Mouse (Mus musculus) embryonic facial prominence, embryonic 14.5 days (tissue): ENCODE measurements around the gene Trhde. TPM values are rescaled to one million over a fixed set of nuclear protein-coding genes. Genes with fewer than 3 reads are reported as not detected.

Experiments
- ATAC-seq: fragments of 200-750 bp; cut with Nextera tagmentation; 2 replicates; pipeline ENCODE4 v1.8.0; 2017; ENCODE audit warnings: low read depth, moderate number of reproducible peaks, moderate TSS enrichment
- DNase-seq: peaks from one replicate; pipeline ENCODE4 v3.0.0-alpha.2; 2015; ENCODE audit warnings: low spot score
- H3K27ac ChIP-seq: fragments of 300-500 bp; sonication (generic); replicated peaks from 2 replicates; pipeline ENCODE4 v1.5.1; 2014; ENCODE audit warnings: low read depth, mild to moderate bottlenecking, low read length, moderate library complexity
- H3K27me3 ChIP-seq: fragments of 300-500 bp; sonication (generic); replicated peaks from 2 replicates; pipeline ENCODE4 v1.6.1; 2014; ENCODE audit warnings: low read length; ENCODE audit not compliant: control insufficient read depth, insufficient read depth
- H3K36me3 ChIP-seq: fragments of 300-500 bp; sonication (generic); 2 replicates; pipeline ENCODE4 v1.6.1; 2014; ENCODE audit warnings: low read length, mixed read lengths; ENCODE audit not compliant: control insufficient read depth, insufficient read depth
- H3K4me1 ChIP-seq: fragments of 300-500 bp; sonication (generic); 2 replicates; pipeline ENCODE4 v1.6.1; 2014; ENCODE audit warnings: antibody characterized with exemption, low read length; ENCODE audit not compliant: control insufficient read depth, insufficient read depth
- H3K4me2 ChIP-seq: fragments of 300-500 bp; sonication (generic); 2 replicates; pipeline ENCODE4 v1.6.1; 2014; ENCODE audit warnings: low read depth, mild to moderate bottlenecking, low read length, moderate library complexity, mixed read lengths
- H3K4me3 ChIP-seq: fragments of 300-500 bp; sonication (generic); 2 replicates; pipeline ENCODE4 v1.5.1; 2014; ENCODE audit warnings: low read depth, mild to moderate bottlenecking, low read length
- H3K9ac ChIP-seq: fragments of 300-500 bp; sonication (generic); 2 replicates; pipeline ENCODE4 v1.6.1; 2014; ENCODE audit warnings: low read depth, mild to moderate bottlenecking, low read length, moderate library complexity, mixed read lengths
- H3K9me3 ChIP-seq: fragments of 300-500 bp; sonication (generic); 2 replicates; pipeline ENCODE4 v1.6.1; 2016; ENCODE audit warnings: low read length; ENCODE audit not compliant: control insufficient read depth
- WGBS: fragments of 180-500 bp; shearing (Covaris S2); extraction: QIAGEN DNeasy Blood & Tissue Kit; methylation state at CpG from one replicate; pipeline ENCODE4 v1.1.7; 2014; 5-methylcytosine and 5-hydroxymethylcytosine counted together
- polyA plus RNA-seq: library from polyadenylated mRNA; unstranded; fragments of >200 nt; fragmentation: Nextera tagmentation; extraction: Ambion mirVana; gene quantifications from 2 replicates; pipeline ENCODE4 v1.2.1, GENCODE M21; 2014

Trhde gene
- polyA plus RNA-seq, 1 experiment from 2014 or later, result 0.99 TPM

DNA sequence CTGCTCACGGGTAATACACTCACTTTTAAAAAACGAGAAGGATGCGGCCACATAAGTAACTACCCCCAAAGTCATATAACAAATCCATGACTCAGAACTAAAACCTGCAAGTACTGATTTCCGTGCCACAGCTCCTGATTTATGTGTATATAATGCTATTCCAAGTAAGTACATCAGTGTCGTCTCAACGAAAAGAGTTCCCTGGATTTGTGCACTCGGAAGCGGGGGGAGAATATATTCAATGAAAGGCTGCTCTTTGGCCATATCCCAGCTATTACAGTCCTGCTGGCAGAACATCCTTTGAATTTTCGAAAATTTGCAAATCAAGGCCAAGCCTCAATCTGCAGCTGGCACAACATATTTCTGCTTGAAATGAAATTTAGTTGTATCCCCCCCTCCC is 43.5 kb downstream of the Trhde start:
- Histone ChIP-seq H3K36me3 (no peaks in the 10 kb centered on the region), H3K27ac (no peak overlapping the region), H3K4me2 (no peak overlapping the region), H3K27me3 (no peaks in the 10 kb centered on the region), H3K4me1 (no peaks in the 10 kb centered on the region), H3K9ac (no peak overlapping the region), H3K4me3 (no peak overlapping the region), H3K9me3 (no peaks in the 10 kb centered on the region)
- ATAC-seq, result no peak
- 82% methylated on average over 9 of the region's 9 CpGs for WGBS
- no peak for DNase-seq

DNA sequence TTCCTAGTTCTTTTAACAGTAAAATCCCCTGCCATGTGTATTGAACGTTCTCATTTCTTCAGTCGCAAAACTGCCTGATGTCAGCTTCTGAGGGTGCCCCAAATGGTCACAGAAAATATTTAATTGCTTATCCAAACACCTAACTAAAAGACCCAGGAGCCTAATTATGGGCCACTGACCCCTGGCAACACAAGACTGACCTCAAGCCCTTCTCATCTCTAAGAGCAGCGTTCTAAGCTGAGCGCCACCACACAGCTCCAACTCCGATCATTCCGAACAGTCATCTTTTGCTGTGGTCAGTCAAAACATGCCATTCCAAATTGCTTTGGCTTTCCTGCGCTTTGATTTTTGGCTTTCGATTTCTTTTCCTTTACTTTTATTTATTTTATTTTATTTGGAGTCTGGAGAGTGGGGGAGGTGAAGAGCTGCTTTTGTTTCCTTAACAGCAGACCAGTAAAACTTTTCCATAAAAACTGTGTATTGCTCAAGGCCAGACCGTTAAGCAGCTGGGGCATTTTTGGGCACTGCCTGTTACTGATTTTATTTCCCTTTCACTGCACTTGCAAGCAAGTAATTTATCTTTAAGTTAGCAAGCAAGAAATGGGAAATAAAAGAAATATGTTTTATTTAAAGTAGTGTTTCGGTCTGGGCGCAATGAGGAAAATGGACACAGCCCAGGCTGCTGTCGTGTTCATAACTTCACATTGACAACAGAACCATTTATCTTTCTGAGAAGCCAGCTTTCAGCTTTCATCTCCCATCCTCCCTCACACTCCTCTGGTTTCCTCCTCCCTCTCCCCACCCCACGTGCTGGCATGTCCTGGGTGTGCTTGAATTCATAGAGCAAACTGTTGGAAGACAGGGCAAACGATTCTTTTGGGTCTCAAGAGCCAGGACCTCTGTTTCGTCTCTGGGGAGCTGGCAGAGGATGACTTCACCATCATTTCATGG is 59.1 kb downstream of the Trhde start:
- H3K4me1 ChIP-seq, result 0 out of 2 replicates have a peak, but pooled peaks cover 6% of the 10 kb centered on the region
- no peaks in the 10 kb centered on the region for H3K36me3 ChIP-seq
- WGBS, result 39% methylated on average over 15 of the region's 15 CpGs
- H3K27ac ChIP-seq, result no peak overlapping the region
- H3K9ac ChIP-seq, result no peak overlapping the region
- H3K27me3 ChIP-seq, result no peaks in the 10 kb centered on the region
- no peak for DNase-seq
- no peaks in the 10 kb centered on the region for H3K9me3 ChIP-seq
- H3K4me2 ChIP-seq, result peak overlapping the region; percentile 18; the same call in 1 of the 2 replicates
- no peak for ATAC-seq
- no peak overlapping the region for H3K4me3 ChIP-seq

- no peak overlapping the region for H3K9ac ChIP-seq
- 0 out of 2 replicates have a peak, but pooled peaks cover 6% of the 10 kb centered on the region for H3K4me1 ChIP-seq
- ATAC-seq (no peak), DNase-seq (no peak)
- no peak overlapping the region for H3K27ac ChIP-seq
- H3K4me2 ChIP-seq, result no peak overlapping the region
- H3K9me3 ChIP-seq, result no peaks in the 10 kb centered on the region
- H3K4me3 ChIP-seq, result no peak overlapping the region
- WGBS, result 95% methylated on average over 5 of the region's 5 CpGs
- H3K27me3 ChIP-seq, result no peaks in the 10 kb centered on the region
- no peaks in the 10 kb centered on the region for H3K36me3 ChIP-seq
Measured at GRCm38 (mm10) chr10:114739916-114740315, 62.2 kb downstream of the Trhde start.

DNA sequence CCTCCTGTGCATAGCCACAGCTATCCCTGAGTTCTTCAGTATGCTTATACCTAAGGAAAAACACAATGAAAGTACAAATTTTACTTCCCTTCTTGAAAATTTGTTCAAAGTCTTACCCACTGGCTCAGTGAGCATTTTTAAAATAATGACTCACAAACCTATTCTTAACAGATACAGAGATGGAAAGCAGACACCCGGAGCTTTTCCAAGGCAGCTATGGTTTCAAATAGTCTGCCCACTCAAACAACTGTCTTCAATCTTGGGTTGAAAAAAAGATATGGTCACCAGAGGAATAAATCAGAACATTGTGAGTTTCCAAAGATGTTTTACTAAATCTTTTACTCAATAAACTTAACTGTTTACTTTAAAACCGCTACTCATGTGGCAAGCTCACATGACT is 64.5 kb downstream of the Trhde start:
- H3K27ac ChIP-seq, result no peak overlapping the region
- ATAC-seq (no peak), DNase-seq (no peak)
- no peak overlapping the region for H3K9ac ChIP-seq
- no peaks in the 10 kb centered on the region for H3K4me1 ChIP-seq
- H3K27me3 ChIP-seq, result no peaks in the 10 kb centered on the region
- H3K4me2 ChIP-seq, result no peak overlapping the region
- H3K36me3 ChIP-seq, result no peaks in the 10 kb centered on the region
- no peak overlapping the region for H3K4me3 ChIP-seq
- H3K9me3 ChIP-seq, result no peaks in the 10 kb centered on the region
- WGBS, result 70% methylated on average over 2 of the region's 2 CpGs

- Histone ChIP-seq H3K4me2 (no peak overlapping the region), H3K36me3 (no peaks in the 10 kb centered on the region), H3K4me3 (no peak overlapping the region), H3K4me1 (no peaks in the 10 kb centered on the region), H3K9ac (no peak overlapping the region), H3K27me3 (no peaks in the 10 kb centered on the region), H3K27ac (no peak overlapping the region), H3K9me3 (no peaks in the 10 kb centered on the region)
- ATAC-seq, result no peak
- no peak for DNase-seq
- WGBS, result 85% methylated on average over 3 of the region's 3 CpGs
Measured at GRCm38 (mm10) chr10:114736377-114736776, 65.7 kb downstream of the Trhde start.

- Histone ChIP-seq H3K36me3 (no peaks in the 10 kb centered on the region), H3K4me3 (no peak overlapping the region), H3K27ac (no peak overlapping the region), H3K4me2 (no peak overlapping the region), H3K9ac (no peak overlapping the region), H3K4me1 (no peaks in the 10 kb centered on the region), H3K9me3 (no peaks in the 10 kb centered on the region), H3K27me3 (no peaks in the 10 kb centered on the region)
- WGBS, result 50% methylated on average over 5 of the region's 5 CpGs
- peak; percentile 24 for DNase-seq
- ATAC-seq, result no peak
Measured at GRCm38 (mm10) chr10:114735678-114736077, 66.4 kb downstream of the Trhde start.

DNA sequence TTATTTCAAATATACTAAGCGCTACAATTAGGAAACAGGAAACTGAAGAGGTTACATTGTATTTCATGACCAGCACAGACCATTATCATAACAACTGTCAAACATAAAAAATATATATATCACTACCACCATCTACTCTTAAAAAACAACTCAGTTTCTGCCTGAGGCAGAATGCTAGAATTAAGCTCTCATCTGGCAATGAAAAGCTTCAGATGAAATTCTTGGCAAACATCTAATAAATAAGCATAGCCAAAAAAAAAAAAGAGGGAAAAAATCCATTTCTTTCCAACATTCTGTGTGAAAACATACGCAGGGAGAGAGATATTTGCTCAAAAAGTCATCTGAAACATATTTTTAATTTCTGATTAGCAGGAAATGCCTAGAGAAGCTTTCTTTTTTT is 67.0 kb downstream of the Trhde start:
- WGBS, result 73% methylated on average over 2 of the region's 2 CpGs
- no peaks in the 10 kb centered on the region for H3K4me1 ChIP-seq

GRCm38 (mm10) chr10:114725591-114725990 is 76.5 kb downstream of the Trhde start:
- no peaks in the 10 kb centered on the region for H3K36me3 ChIP-seq
- no peak overlapping the region for H3K4me2 ChIP-seq
- no peak overlapping the region for H3K9ac ChIP-seq
- H3K4me1 ChIP-seq, result no peaks in the 10 kb centered on the region
- H3K27me3 ChIP-seq, result no peaks in the 10 kb centered on the region
- no peak overlapping the region for H3K4me3 ChIP-seq
- ATAC-seq (no peak), DNase-seq (no peak)
- no peaks in the 10 kb centered on the region for H3K9me3 ChIP-seq
- 78% methylated on average over 2 of the region's 2 CpGs for WGBS
- H3K27ac ChIP-seq, result no peak overlapping the region

More for the DNA sequence above, 67.0 kb downstream of the Trhde start:
- ATAC-seq (no peak), DNase-seq (no peak)
- Histone ChIP-seq H3K36me3 (no peaks in the 10 kb centered on the region), H3K4me2 (no peak overlapping the region), H3K27ac (no peak overlapping the region), H3K9me3 (no peaks in the 10 kb centered on the region), H3K27me3 (no peaks in the 10 kb centered on the region), H3K4me3 (no peak overlapping the region), H3K9ac (no peak overlapping the region)

GRCm38 (mm10) chr10:114701791-114702190 is 100.3 kb downstream of the Trhde start:
- Histone ChIP-seq H3K27me3 (no peaks in the 10 kb centered on the region), H3K27ac (no peak overlapping the region), H3K4me3 (no peak overlapping the region), H3K36me3 (no peaks in the 10 kb centered on the region), H3K9ac (no peak overlapping the region), H3K9me3 (no peaks in the 10 kb centered on the region), H3K4me1 (no peaks in the 10 kb centered on the region), H3K4me2 (no peak overlapping the region)
- no peak for DNase-seq
- ATAC-seq, result no peak
